Mouse (Mus musculus): ENCODE results near the gene Cldn18.

DNA sequence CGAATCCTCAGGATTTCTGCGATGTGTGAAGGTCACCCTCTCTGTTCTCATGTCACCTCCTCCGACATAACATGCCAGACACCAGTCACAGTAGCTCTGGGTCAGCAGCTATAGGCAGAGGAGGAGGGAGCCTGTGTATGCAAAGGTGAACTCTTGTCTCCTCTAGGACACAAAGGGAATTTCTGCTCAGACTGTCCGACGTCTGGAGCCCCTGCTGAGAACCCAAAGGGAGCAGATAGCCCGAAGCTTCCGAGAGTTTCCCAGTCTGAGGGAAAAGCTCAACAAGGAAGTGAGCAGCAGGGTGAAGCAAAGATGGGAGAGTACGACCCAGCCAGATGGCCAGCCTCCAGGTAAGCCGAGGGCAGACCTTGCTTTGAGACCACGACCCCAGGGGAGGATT lies 56.3 kb downstream of the Cldn18 start:
- TF ChIP-seq EP300 (IDR thresholded peaks at IDR 0.05; ENCODE audit: insufficient read depth, low read depth, low read length) = no peak
- TF ChIP-seq CTCF (IDR thresholded peaks at IDR 0.05; ENCODE audit: low read depth, low read length) = no peak
- no peak for TF ChIP-seq POLR2A (IDR thresholded peaks at IDR 0.05; ENCODE audit: insufficient read depth, low read length)
